Mouse (Mus musculus): ENCODE data around the gene Tmem235. TPM values are rescaled to one million over a fixed set of nuclear protein-coding genes. Genes with fewer than 3 reads are reported as not detected.

Gene Tmem235
- not detected for total RNA-seq (2023)

DNA sequence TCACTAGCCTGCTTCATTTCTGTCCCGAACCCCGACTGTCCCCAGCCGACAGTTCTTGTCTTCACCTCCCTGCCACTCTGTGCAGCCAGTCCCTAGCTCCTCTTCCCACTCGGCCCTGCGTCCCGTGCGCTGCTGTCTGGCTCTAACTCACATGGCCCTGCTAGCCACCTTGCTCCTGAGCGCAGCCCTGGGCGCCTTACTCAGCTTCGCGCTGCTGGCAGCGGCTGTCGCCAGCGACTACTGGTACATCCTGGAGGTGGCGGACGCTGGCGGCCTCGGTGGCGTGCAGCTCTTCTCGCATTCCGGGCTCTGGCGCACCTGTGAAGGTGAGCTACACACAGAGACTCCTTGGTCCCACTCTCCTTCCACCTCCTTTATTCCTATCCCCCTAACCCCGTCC, at the start of gene Tmem235:
Tmem235 (plus strand) TSS at position 152 of the 400 bp plus-strand sequence.

DNA sequence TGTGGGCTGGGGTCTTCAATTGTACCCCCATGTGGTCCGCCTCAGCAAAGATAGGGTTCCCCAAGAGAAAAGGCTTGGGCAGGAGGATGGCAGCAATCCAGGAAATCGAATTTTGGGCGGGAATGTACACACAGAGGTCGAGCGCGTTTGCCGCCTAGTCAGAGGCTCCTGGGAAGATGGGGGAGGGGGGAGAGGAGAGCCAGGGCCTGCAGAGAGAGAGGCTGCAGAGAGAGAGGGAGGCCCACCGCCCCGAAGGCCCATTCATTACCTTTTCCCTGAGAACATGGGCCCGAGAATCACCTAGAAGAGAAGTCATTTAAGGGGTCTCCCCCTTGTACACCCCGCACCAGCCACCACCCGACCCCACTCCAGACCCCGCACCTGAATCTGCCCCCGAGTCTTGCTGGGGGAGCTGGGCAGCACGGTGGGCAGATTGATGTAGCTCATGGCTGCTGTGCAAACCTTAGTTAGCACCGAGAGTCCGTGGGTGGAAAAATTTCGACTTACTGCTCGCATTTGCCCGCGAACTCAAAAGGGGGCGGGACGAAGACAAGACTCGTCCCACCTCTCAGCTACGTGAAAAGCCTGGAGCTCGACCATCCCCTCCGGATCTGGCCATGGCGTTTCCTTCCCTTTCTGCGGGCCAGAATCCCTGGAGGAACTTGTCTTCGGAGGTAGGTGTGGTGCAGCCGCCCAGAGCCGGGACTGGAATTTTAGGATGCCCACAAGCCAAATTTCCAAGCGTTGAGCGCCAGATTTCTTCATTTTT, 35.0 kb upstream of the Tmem235 start, which contains the start of the genes Afmid and Tk1:
Afmid (plus strand) TSS at position 592 of the 769 bp plus-strand sequence.
Tk1 (minus strand) TSS at position 760 of the 769 bp plus-strand sequence.

GRCm38 (mm10) chr11:117848985-117849671, 11.4 kb upstream of the Tmem235 start, which contains the start of gene Birc5:
Gene Birc5, plus strand, starts transcription at chr11:117849251.

DNA sequence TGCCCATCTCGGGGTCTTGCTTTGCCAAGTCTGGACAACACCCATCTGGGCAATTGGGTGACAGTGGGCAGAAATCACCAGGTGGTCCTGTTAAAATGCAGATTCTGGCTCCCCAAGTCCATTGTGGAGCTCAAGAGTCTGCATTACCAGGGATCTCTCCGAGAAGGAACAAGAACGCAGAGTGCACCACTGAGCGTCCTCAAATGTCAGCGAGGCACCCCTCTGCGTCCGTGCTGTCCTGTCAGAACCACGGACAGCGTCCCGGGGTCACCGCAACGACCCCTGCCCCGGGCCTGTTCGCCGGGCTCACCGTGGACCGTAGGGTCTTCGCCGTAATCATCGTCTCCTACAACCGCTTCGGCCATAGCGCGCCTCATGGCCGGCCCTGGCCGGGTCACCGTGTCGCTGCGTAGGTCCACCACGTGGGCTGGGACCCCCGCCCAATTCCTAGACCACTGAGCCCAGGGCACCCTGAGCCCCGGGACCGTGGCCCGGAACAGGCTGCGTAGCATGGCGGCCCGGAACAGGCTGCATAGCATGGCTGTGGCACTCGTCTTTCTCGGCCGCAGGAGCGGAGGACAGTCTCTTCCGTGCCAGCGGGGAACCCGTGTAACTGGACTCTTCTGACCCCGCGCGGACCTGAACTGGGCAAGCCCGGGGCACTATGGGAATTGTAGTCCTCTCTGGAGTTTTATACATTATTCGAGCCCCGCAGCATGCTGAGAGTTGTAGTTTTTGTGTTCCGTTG, 12.5 kb downstream of the Tmem235 start, which contains the start of gene Tha1:
Tha1 (minus strand) TSS at position 621 of the 748 bp plus-strand sequence.

Other genes with a start within 250 kb of the Tmem235 start
- 10 to 100 TPM; 41.2 to 45.0 TPM for gene Tnrc6c, start 206.5 kb upstream of the Tmem235 start, total RNA-seq (2023)
- 10 to 100 TPM; 41.1 to 42.9 TPM for gene Tmc8, start 78.7 kb upstream of the Tmem235 start, total RNA-seq (2023)
- gene Tmc6, start 78.6 kb upstream of the Tmem235 start, total RNA-seq (2023): 100 to 1,000 TPM; 226 to 288 TPM
- not detected for gene 6030468B19Rik, start 63.1 kb upstream of the Tmem235 start, total RNA-seq (2023)
- gene Gm20708, start 51.1 kb upstream of the Tmem235 start, total RNA-seq (2023): 1 to 10 TPM; 5.3 to 8.7 TPM
- 100 to 1,000 TPM; 264 to 272 TPM for gene Syngr2, start 51.1 kb upstream of the Tmem235 start, total RNA-seq (2023)
- 10 to 100 TPM in 1 of 2 experiments, 1 to 10 TPM in 1; 10.0 to 13.1 TPM for gene Afmid, start 34.8 kb upstream of the Tmem235 start, total RNA-seq (2023)
- 10 to 100 TPM in 1 of 2 experiments, 1 to 10 TPM in 1; 9.9 to 13.4 TPM for gene Tk1, start 34.7 kb upstream of the Tmem235 start, total RNA-seq (2023)
- 1 to 10 TPM; 1.1 to 1.3 TPM for gene Birc5, start 11.5 kb upstream of the Tmem235 start, total RNA-seq (2023)
- gene Tha1, start 12.7 kb downstream of the Tmem235 start, total RNA-seq (2023): 1 to 10 TPM; 4.1 to 6.9 TPM
- gene Socs3, start 109.3 kb downstream of the Tmem235 start, total RNA-seq (2023): 100 to 1,000 TPM; 359 to 389 TPM
- gene Pgs1, start 125.5 kb downstream of the Tmem235 start, total RNA-seq (2023): 10 to 100 TPM; 76.2 to 76.4 TPM